Mouse (Mus musculus) kidney, postnatal 0 days (tissue): ENCODE measurements around the gene Itga9. TPM values are rescaled to one million over a fixed set of nuclear protein-coding genes. Genes with fewer than 3 reads are reported as not detected.
A peak's percentile ranks its signal among the peaks of the same experiment; 100 is the strongest.

ENCODE experiments used
- ATAC-seq: fragments of 200-750 bp; cut with Nextera tagmentation; replicated peaks from 2 replicates; pipeline ENCODE4 v1.8.0; 2017; ENCODE audit warnings: low read depth, moderate number of reproducible peaks, moderate TSS enrichment, moderate library complexity; ENCODE audit not compliant: low FRiP score
- DNase-seq: peaks from one replicate; pipeline ENCODE4 v3.0.0-alpha.2; 2016; ENCODE audit warnings: low spot score
- H3K27ac ChIP-seq: fragments of 300-500 bp; sonication (generic); 2 replicates; pipeline ENCODE4 v1.5.1; 2014; ENCODE audit warnings: mild to moderate bottlenecking
- H3K27me3 ChIP-seq: fragments of 300-500 bp; sonication (generic); 2 replicates; pipeline ENCODE4 v1.6.1; 2014; ENCODE audit warnings: low read length, mixed read lengths; ENCODE audit not compliant: insufficient read depth
- H3K36me3 ChIP-seq: fragments of 300-500 bp; sonication (generic); 2 replicates; pipeline ENCODE4 v1.6.1; 2014; ENCODE audit warnings: low read length, mixed read lengths; ENCODE audit not compliant: insufficient read depth
- H3K4me1 ChIP-seq: fragments of 300-500 bp; sonication (generic); replicated peaks from 2 replicates; pipeline ENCODE4 v1.6.1; 2014; ENCODE audit warnings: antibody characterized with exemption, low read length, mixed read lengths; ENCODE audit not compliant: insufficient read depth
- H3K4me2 ChIP-seq: fragments of 300-500 bp; sonication (generic); 2 replicates; pipeline ENCODE4 v1.6.1; 2014; ENCODE audit warnings: mild to moderate bottlenecking, low read length, moderate library complexity, mixed read lengths
- H3K4me3 ChIP-seq: fragments of 300-500 bp; sonication (generic); replicated peaks from 2 replicates; pipeline ENCODE4 v1.5.1; 2014; ENCODE audit warnings: low read depth, low read length
- H3K9ac ChIP-seq: fragments of 300-500 bp; sonication (generic); 2 replicates; pipeline ENCODE4 v1.6.1; 2014; ENCODE audit warnings: low read depth, low read length
- H3K9me3 ChIP-seq: fragments of 300-500 bp; sonication (generic); replicated peaks from 2 replicates; pipeline ENCODE4 v1.6.1; 2016; ENCODE audit warnings: low read length, inconsistent platforms, mixed read lengths
- CTCF ChIP-seq: IDR thresholded peaks from 2 replicates; pipeline ENCODE4 v1.5.1; 2016; ENCODE audit warnings: antibody characterized with exemption, low read depth, mild to moderate bottlenecking, moderate library complexity
- WGBS: fragments of 180-500 bp; shearing (Covaris S2); extraction: QIAGEN DNeasy Blood & Tissue Kit; methylation state at CpG from one replicate; pipeline ENCODE4 v1.1.7; 2014; 5-methylcytosine and 5-hydroxymethylcytosine counted together
- polyA plus RNA-seq: library from polyadenylated mRNA; unstranded; fragments of >200 nt; fragmentation: Nextera tagmentation; extraction: Ambion mirVana; gene quantifications from 2 replicates; pipeline ENCODE4 v1.2.1, GENCODE M21; 2015

The Itga9 gene
- polyA plus RNA-seq, 1 experiment from 2014 or later, result 23.2 TPM

DNA sequence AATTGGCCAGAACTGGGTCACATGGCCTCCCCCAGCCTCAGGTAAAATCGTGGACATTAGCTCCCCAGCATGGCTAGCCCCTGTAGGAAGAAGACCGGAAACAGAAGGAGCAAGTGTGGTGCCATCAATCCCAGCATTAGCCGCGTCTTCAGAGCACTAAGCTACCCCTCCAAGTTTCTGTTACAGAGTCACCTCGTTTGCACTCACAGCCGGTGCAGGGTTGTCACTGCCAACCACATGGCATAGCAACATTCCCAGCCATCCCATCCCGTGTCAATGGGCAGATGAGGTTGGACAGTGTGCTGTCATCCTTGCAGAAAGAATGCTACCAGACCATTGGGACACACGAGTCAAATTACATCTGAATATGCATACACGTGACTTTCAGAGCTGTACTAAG, 324.1 kb downstream of the Itga9 start:
- no peak for DNase-seq
- H3K4me2 ChIP-seq, result no peak overlapping the region
- H3K4me3 ChIP-seq, result no peak overlapping the region
- no peak overlapping the region for H3K9ac ChIP-seq
- no peaks in the 10 kb centered on the region for H3K9me3 ChIP-seq
- H3K27ac ChIP-seq, result no peak overlapping the region
- no peak for ATAC-seq
- TF ChIP-seq CTCF, result no peak
- H3K4me1 ChIP-seq, result peaks cover 28% of the 10 kb centered on the region
- H3K27me3 ChIP-seq, result no peaks in the 10 kb centered on the region
- no peaks in the 10 kb centered on the region for H3K36me3 ChIP-seq
- 54% methylated on average over 9 of the region's 9 CpGs for WGBS

DNA sequence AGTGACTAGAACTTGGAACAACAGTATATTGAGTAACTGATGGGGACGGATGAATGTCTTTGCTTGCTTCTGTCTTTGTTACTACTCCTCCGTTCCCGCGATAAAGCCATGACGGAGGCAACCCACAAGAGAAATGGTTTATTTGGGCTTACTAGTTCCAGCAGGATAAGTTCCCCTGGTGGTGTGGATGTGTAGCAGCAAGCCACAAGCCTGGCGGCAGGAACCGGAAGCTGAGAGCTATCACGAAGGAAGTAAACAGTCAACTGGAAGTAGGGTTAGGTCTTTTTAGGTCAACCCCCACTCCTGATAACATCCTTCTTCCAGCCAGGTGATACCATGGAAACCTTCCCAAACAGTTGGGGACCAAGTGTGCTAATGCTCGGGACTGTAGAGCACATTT, 327.3 kb downstream of the Itga9 start:
- H3K9me3 ChIP-seq, result no peaks in the 10 kb centered on the region
- H3K4me1 ChIP-seq, result peaks cover 26% of the 10 kb centered on the region
- DNase-seq, result no peak
- H3K27me3 ChIP-seq, result no peaks in the 10 kb centered on the region
- no peak overlapping the region for H3K9ac ChIP-seq
- peak; percentile 4; the same call in 1 of the 2 replicates for TF ChIP-seq CTCF
- H3K36me3 ChIP-seq, result no peaks in the 10 kb centered on the region
- no peak overlapping the region for H3K4me2 ChIP-seq
- peak overlapping the region; percentile 2; the same call in 1 of the 2 replicates for H3K27ac ChIP-seq
- no peak overlapping the region for H3K4me3 ChIP-seq
- ATAC-seq, result no peak
- WGBS, result 83% methylated on average over 9 of the region's 9 CpGs

DNA sequence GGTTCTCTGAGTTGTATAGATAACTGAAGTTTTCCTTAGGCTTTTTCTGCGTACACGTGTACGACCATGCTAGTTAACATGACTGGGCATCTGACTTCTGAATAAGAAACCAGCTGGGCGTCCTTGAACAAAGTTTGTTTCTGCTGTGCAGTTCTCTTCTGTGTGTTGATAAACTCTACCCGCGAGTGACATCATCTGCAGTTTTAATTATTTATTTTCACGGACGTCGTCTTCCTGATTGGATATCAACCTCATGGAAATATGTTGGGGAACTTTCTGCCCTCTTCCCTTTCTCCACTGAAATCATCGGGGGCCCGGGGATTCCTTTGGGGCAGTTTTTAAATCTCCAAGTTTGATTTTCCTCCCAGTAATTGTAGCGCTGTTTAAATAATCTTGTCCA, 327.8 kb downstream of the Itga9 start:
- Histone ChIP-seq H3K9ac (no peak overlapping the region), H3K27ac (peak overlapping the region; percentile 2; the same call in 1 of the 2 replicates), H3K4me3 (no peak overlapping the region), H3K36me3 (no peaks in the 10 kb centered on the region), H3K9me3 (no peaks in the 10 kb centered on the region), H3K27me3 (no peaks in the 10 kb centered on the region), H3K4me2 (no peak overlapping the region), H3K4me1 (peaks cover 28% of the 10 kb centered on the region)
- ATAC-seq (no peak), DNase-seq (no peak)
- 55% methylated on average over 12 of the region's 12 CpGs for WGBS
- TF ChIP-seq CTCF, result no peak

DNA sequence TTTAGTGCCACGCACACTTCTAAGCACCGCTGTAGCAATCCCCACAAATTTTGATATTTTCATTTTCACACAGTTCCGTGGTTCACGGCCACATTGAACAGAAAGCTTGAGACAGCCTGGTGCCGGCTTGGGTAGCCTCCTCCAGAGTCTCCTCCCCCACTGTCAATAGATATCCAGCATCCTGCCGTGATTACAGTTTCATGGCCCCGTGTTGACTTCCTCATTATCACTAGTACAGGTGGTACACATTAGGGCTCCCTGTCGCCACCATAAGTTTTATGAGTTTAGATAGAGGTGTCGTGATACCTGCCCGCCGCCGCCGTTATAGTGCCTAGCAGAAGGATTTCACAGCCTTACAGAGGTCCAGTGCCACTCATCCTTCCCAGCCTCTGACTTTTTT, 328.6 kb downstream of the Itga9 start:
- peaks cover 31% of the 10 kb centered on the region for H3K4me1 ChIP-seq

DNA sequence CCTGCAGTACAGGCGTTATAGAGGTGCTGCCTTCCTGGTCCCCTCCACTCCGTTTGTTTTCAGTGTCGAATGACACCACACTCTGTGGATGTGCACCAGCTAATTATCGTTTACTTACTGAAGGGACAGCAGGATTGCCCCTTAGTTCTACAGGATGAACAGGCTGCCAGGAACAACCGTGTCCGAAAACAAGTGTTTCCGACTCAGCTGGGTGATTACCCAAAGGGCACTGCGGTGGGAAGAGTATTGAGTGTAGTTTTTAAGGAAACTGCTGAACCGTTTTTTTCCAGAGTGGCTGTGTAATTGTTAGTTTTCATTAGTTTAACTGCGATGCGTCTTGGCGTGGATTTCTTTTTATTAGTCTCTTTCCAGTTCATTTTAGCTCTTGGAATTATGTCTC, 329.6 kb downstream of the Itga9 start:
- H3K9ac ChIP-seq, result no peak overlapping the region
- DNase-seq (no peak), ATAC-seq (no peak)
- WGBS, result 26% methylated on average over 12 of the region's 12 CpGs
- H3K9me3 ChIP-seq, result no peaks in the 10 kb centered on the region
- TF ChIP-seq CTCF, result no peak
- peaks cover 26% of the 10 kb centered on the region for H3K4me1 ChIP-seq
- H3K27ac ChIP-seq, result peak overlapping the region; percentile 20
- no peaks in the 10 kb centered on the region for H3K27me3 ChIP-seq
- H3K36me3 ChIP-seq, result no peaks in the 10 kb centered on the region
- H3K4me3 ChIP-seq, result no peak overlapping the region
- H3K4me2 ChIP-seq, result peak overlapping the region; percentile 23; the same call in 1 of the 2 replicates

More for the DNA sequence above, 328.6 kb downstream of the Itga9 start:
- no peak overlapping the region for H3K27ac ChIP-seq
- H3K4me2 ChIP-seq, result no peak overlapping the region
- TF ChIP-seq CTCF, result no peak
- no peaks in the 10 kb centered on the region for H3K27me3 ChIP-seq
- H3K9me3 ChIP-seq, result no peaks in the 10 kb centered on the region
- WGBS, result 53% methylated on average over 13 of the region's 13 CpGs
- DNase-seq (no peak), ATAC-seq (no peak)
- no peak overlapping the region for H3K9ac ChIP-seq
- no peaks in the 10 kb centered on the region for H3K36me3 ChIP-seq
- H3K4me3 ChIP-seq, result no peak overlapping the region

DNA sequence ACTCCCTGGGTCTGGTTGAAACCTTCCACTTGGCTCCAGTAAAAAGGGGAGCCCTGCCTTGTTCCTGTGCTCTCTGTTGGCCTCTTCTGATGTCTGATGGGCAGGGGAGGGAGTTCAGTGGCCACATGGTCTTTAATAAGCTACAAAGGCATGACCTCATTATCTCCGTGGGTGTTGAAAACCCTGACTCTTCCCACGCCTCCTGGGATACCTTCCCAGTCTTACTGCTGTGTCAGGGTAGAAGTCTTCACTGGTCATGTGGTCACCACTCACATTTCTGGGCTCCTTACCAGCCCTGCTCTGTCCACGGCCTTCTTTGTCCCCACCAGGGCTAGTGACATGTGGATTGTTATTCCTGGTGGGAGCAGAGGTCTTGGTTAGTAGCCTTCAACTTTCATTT, 331.0 kb downstream of the Itga9 start:
- 61% methylated on average over 3 of the region's 3 CpGs for WGBS
- no peak overlapping the region for H3K4me2 ChIP-seq
- no peak overlapping the region for H3K4me3 ChIP-seq
- TF ChIP-seq CTCF, result no peak
- H3K9me3 ChIP-seq, result no peaks in the 10 kb centered on the region
- H3K9ac ChIP-seq, result no peak overlapping the region
- no peaks in the 10 kb centered on the region for H3K27me3 ChIP-seq
- DNase-seq (no peak), ATAC-seq (peak; percentile 33; the same call in 1 of the 2 replicates)
- H3K4me1 ChIP-seq, result peaks cover 31% of the 10 kb centered on the region
- peak overlapping the region; percentile 40; the same call in 1 of the 2 replicates for H3K27ac ChIP-seq
- H3K36me3 ChIP-seq, result no peaks in the 10 kb centered on the region

DNA sequence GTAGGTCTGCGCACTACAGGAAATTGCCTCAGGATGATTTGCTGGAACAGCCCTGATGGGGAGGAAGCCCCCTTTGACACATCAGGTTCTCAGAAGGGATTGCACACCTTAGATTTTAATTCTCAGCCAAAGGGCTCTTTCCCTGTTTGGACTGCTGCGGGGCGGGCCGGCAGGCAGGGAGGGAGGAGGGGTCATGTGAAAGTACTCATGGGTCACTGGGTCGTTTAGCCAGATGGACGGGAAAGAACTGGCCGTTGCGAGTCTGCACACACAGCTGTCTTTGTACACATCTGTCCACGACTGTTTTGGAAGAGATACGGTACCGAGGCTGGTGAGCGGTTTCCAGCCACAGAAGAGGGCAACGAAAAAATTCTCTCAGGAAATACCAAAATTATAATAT, 332.9 kb downstream of the Itga9 start:
- peak; percentile 67 for DNase-seq
- WGBS, result 12% methylated on average over 13 of the region's 13 CpGs

More for the DNA sequence above, 332.9 kb downstream of the Itga9 start:
- Histone ChIP-seq H3K36me3 (no peaks in the 10 kb centered on the region), H3K9me3 (no peaks in the 10 kb centered on the region), H3K4me2 (peak overlapping the region; percentile 7; the same call in 1 of the 2 replicates), H3K4me1 (peaks cover 31% of the 10 kb centered on the region), H3K27me3 (no peaks in the 10 kb centered on the region), H3K4me3 (no peak overlapping the region), H3K27ac (peak overlapping the region; percentile 62), H3K9ac (no peak overlapping the region)
- no peak for ATAC-seq
- no peak for TF ChIP-seq CTCF
